Mouse (Mus musculus) urinary bladder, postnatal 4 days (tissue): ENCODE data around the gene Csmd2.
A peak's percentile ranks its signal among the peaks of the same experiment; 100 is the strongest.

ENCODE experiments used
- DNase-seq, 2 experiments: peaks; one replicate each; pipeline ENCODE4 v3.0.0; 2021 to 2022; ENCODE audit warnings: low spot score in 2 of 2

Gene Csmd2

DNA sequence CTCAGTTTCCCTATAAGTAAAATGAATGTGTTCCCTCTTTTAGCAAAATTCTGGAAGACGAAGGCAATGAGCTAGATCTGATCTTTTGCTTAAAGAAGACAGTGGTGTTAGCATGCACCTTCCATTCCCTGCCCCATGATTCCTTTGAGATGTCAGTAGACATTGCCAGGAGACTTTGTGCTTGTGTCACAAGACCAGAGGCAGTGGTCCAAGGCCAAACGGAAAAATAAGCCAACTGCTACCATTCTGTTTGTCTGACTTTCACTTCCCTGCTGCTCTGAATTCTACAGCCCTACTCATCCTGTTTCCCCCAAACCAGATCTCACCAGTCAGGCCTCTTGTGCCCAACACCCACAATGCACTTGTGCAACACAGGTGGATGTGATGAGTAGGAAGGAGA, 427.1 kb downstream of the Csmd2 start:
- DNase-seq = no peak

DNA sequence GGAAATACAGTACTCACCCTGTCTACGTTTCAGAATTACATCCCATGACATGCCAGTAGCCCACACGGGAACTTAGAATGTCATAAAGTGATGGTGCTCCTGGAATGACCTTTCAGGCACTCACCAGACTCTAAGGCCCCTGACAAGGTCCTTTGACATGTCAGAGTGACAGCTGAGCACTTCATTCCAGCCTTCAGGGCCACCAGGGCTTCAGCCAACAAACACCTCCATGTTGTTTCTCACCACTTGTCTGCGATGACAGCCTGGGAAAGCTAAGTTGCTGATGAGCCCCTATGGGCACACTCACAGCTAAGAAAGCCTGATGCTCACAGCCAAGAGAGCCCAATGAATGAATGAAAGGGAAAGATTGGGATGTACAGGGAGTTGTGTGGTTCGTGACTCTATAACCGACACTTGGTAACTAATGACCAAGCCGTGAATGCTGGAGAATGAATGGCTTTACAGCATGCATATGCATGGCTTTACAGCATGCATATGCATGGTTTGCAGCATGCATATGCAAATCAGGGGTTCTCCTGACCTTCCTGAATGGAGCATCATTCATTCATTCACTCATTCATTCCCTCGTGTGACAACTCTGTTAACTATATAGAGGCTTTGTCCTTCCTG, 432.4 kb downstream of the Csmd2 start:
- DNase-seq = no peak

DNA sequence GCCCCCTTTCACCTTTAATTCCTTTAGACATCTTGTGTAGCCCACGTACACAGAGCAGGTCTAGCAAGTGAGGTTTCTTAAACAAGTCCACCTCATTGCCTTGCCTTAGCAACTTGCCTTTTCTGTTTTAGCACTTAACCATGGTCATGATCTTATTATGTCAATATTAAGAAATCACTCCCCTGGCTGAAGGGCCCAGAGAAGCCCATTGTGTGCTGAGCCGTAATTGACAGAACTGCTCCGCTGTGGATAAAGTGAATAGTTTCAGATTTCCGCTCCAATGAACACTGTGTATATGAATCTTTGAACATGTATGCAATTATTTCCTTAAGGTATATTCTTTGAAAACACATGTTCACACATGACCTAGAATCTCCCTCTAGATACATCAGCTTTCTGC, 434.8 kb downstream of the Csmd2 start:
- DNase-seq = no peak

DNA sequence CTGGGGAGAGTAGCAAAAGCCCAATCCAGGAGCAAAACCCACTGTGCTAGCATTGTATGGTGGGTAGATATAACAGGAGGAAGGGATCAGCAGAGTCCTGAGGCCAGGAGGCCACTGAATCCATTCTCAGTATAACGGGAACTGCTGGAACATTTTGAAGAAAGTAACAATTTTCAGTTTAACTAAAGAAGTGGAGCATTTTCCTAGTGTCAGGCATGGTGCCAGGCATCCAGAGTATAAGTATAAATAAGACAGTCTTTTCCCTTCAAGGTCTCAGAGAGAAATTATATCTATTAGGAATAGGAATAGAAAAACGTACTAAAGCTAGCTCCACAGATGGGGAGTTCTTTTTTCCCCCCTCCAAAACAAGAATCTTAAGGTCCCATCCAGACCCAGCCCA, 437.7 kb downstream of the Csmd2 start:
- DNase-seq = no peak

DNA sequence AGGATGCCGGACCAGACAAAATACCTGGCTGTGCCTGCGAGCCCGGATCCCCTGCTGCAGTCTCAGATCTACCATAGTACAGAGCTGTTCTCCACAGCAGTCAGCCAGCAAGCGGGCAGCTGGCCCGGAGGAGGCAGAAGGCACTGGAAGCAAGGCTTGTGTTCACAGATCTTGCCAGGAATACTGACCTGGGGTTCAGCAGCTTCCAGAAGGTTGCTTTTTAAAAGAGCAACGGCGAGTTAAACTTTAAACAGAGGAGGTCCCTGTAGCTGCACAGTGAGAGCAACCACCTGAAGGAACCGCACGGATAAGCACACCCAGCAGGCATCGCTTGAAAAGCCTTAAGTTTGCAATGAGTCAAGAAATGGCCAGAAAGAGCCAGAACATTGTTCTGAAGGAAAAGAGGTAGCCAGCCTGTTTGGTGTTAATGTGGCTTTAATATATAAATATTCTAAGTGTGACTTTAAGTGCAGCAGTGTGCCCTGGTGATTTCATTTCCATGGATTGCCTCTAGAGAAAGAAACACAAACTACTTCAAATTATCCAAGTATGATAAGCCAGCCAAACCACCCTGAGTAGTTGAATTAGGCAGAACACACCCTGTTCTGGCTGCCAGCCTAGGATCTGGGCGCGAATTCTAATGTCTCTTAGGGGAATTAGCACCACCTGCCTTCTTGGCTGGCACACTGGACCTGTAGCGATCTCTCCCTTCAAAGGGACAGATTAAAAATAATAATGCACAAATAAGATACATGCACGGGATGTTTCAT, 439.8 kb downstream of the Csmd2 start:
- DNase-seq = no peak

DNA sequence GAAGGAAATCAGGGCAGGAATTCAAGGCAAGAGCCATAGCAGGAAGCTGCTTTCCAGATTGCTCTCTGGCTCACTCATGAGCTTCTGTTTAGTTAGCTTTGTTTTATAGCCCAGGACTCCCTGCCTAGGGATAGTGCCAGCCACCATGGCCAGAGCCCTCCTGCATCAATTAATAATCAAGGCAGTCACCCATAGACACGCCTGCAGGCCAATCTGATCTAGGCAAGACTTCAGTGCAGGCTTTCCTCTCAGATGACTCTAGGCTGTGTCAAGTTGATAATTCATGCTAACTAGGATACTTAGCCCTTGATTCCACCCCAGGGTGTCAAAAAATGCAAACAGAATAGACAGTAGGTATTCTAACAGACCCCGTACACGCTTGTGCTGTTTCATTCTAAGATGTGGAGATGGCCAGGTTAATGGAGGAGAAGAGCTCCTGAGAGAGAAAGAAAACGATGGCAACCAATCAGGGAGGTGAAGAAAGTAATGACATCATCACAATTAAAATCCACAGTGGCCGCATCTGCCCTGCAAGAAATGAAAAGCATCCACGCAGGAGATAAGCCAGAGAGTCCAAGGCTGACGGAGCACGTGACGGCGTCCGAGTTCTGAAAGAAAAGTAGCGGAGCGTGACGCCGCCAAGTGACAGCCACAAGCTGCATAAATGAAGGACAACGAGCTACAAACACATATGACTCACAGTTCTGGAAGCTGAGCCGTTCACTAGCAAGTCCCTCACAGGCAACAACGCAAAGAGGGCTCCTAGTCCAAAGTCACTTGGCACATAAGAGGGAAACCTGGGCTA, 440.8 kb downstream of the Csmd2 start:
- no peak for DNase-seq

DNA sequence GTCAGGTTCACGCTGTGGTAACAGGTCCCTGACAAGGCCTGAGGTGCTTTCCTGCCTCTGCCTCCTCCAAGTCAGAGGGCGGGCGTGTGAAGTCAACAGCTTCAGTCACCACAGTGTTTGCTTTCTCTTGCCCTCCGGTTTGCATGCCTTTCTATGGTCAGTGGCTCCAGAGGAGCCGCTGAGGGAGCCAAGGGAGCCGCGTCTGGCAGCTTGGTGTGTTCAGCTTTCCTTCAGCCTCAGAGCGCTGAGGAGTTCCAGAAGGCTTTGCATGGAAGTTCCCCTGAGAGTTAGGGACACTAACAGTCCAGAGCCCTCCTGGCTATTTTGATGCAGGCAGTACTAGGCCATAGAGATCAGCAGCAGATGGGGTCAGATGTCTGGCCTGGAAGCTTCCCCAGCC, 441.9 kb downstream of the Csmd2 start:
- DNase-seq = no peak

DNA sequence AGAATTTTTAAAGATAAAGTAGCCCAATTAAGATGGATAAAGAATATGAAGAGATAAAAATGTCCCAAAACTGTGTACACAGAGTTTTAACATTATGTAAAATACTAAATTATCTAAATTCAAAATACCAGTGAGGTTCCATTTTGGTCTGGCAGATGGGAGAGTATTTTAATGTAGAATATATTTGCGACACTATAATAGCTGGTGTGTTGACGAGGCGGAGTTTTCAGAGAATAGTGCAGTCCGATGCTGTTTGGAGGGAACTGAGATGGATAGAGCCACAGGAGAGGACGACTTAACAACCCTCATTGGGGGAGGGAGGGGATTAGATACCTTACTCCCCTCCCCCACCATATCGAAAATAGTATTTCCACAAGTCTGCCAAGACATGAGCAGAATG, 452.9 kb downstream of the Csmd2 start:
- no peak for DNase-seq

DNA sequence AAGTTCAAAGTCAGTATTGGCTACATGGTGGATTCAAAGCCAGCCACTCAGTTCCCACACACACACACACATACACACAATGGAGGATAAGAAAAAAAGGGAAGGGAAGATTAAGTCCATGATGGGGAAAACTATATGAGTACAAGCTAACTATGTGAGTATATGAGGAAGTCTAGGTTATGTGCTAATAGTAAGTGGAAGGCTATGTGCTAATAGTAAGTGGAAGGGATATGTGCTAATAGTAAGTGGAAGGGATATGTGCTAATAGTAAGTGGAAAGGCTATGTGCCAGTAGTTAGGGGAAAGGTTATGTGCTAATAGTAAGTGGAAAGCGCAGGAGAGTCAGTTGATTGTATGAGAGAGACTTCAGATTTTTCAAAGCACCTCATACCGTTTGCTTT, 453.6 kb downstream of the Csmd2 start:
- DNase-seq = no peak

DNA sequence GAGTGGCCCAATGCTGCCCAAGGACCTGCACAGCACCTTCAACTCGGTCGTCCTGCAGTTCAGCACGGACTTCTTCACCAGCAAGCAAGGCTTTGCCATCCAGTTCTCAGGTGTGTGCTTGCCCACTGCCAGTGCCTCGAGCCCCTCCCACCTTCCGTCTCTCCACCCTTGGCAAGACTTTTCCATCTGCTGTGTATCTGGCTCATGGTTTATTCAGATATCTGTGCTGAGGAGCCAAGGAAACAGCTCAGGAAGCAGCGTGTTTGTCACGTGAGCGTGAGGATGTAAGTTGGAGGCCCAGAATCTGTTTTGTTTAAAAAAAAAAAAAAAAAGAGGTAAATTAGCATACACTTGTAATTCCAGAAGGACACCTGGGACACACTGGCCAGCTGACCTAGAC, 455.1 kb downstream of the Csmd2 start:
- DNase-seq = no peak

DNA sequence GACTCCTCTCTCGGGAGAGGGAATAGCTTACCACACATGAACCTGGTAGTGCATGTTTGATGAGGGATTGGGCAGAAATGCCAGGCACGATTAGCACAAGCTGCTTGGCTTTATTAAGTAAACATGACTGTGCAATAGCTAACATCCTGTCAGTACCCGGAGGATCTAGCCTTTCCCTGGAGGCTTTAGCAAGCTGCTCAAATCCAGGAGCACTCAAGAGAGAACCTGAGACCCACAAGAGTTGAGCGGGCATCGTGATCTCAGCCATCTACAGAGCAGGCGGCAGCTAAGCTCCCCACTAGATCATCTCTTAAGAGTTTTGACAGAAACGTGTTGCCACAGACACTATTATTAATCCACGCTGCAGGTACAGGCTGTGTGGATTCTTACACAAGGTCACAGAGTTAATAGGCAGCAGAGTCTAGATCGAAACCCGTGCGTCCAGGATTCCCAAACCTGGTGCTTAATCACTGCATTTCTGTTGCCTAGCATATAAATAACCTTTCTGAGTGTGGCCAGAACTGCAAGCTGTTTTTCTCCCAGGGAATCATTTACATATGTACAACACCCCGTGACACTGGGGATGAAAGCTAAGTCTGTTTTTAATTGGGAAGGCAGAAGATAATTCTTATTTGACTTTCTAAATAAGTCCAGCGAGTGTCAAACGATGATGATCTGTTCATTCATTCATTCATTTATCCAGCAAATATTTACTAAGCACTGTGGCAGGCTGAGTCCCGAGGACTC, 458.0 kb downstream of the Csmd2 start:
- DNase-seq = no peak

DNA sequence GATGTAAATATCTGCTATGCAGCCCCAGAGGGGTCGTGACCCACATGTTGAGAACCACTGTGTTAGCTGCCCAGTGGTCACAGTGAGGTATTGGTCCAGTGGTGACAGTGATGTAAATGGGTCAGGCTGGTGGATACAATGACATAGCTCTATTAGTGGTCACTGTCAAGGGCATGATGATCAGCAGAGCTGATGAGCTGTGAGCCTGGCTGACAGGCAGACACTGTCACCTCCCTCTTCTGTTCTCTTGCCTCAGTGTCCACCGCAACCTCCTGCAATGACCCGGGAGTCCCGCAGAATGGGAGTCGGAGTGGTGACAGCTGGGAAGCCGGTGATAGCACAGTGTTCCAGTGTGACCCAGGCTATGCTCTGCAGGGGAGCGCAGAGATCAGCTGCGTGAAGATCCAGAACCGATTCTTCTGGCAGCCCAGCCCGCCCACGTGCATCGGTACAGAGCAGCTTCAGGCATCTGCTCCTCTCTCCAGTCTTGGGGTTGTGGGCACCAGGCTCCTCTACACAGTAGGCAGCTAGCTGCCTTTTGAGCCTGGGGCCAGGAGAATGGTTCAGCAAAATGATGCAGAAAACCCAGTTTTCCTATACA, 461.3 kb downstream of the Csmd2 start:
- no peak for DNase-seq

DNA sequence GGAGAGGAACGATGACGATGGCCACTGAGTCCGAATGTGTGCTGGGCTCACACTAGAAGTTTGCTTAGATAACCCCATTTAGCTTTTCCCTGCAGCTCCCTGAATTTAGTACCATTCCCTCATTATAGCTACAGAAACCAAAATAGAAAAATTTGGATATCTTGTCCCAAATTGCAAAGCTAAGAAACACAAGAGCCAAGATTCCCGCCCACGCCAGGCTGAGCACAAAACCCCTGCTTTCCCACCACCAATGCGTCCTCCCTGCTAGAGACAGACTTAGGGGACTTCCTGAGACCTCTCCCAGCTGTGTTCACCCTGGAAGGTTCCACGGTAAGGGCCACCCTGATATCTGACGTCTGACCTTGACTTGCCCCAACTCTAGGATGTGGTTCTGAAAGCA, 462.5 kb downstream of the Csmd2 start:
- no peak for DNase-seq

DNA sequence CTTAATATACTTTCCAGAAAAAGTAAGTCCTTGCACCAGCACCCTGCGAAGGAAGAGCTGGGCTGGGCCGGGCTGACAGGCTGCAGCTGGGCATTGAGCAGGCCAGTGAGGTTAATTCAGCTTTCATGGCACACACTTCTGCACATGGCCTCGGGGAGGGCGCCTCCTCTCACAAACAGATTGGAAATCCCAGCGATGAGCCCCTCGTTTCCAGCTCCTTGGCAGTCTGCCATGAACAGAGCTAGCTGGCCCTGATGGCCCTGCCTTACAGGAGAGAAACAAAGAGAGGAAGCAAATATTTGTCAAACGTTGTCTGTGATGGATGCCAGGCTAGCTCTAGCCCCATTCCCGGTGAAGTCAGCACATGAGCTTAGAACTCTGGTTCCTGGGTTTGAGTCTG, 463.3 kb downstream of the Csmd2 start:
- peak in 1 of 2 experiments; percentile 33 for DNase-seq

DNA sequence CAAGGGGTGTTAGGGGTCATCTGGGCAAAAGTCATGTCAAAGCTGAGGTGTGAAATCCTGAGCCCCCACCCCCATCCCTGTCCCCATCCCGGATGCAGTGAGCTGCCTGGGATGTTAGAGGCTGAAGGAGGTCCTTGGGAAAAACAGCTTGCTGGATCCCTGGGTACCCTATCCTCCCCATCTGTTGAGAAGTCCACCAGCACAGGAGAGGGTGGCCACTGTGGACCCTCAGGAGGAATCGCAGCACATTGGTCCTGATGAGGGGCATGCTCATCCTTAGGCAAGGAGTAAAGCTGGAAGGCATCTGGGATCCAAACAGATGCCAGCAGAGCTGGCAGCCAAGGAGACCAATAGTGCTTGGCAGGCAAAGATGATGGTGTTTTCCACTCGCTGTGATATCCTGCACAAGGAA, 463.7 kb downstream of the Csmd2 start:
- DNase-seq = no peak

DNA sequence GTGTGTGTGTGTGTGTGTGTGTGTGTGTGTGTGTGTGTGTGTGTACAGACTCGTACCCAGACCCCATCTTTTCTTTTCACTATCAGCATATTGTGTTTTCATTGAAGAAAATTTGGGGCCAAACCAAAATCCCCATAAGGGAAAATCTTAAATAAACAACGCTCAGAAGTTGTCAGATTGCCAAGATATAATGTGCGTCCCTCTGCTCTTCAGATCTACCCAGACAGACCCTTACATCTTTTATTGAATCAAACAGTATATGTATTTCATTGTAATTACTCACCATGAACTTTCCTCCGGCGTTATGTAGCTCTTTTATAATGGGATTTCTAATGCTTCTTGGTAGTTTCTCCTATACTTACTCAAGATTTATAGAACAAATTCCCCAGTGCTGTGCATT, 479.1 kb downstream of the Csmd2 start:
- no peak for DNase-seq

DNA sequence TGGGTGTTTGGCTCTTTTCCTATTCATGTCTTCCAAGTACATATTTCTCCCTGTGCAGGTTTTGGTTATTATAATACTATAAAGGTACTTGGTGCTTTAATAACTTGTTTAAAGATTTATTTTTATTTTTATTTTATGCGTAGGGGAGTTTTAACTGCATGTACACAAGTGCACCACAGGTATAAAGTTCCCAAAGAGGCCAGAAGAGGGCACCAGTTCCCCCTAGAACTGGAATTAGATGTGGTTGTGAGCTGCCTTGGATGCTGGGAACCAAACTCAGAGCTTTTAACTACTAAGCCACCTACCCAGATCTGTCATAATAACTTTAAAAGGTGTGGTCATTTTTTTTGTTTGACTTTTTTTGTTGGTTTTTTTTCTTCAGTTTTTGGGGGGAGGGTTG, 480.4 kb downstream of the Csmd2 start:
- DNase-seq = no peak

DNA sequence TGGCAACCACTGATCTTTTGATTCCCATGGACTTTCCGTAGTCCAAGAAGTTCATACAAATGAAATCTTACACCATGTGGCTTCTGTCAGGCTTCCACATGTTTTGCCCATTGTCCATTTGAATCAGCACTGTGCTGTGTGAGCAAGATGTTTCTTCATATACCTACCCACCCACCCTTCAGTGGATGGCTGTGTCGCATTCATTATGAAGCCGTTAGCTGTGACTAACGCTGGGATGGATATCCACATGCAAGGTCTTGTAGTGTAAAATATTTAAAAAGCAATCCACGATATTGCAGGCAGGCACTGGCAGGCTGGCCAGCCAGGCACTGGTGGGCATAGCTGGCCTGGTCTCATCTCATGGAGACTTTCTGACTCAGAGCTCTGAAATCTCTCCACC, 488.6 kb downstream of the Csmd2 start:
- no peak for DNase-seq

DNA sequence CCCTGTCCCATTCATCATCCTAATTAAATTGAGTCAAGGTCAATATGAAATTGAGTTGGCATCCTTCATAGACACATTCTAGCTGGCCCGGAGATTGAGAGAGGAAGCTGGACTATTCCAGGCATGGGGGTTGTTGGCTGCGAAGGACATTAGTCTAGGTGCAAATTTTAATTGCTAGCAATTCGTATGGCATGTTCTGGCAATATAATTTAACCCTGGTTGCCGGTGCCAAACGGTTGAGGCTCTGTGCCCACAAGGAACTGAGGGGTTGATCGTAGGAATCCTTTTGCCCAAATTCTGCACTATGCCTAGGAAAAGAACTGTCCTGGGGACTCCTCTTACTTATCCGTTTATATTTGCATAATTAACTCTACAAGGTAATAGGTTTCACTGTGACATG, 496.2 kb downstream of the Csmd2 start:
- no peak for DNase-seq

DNA sequence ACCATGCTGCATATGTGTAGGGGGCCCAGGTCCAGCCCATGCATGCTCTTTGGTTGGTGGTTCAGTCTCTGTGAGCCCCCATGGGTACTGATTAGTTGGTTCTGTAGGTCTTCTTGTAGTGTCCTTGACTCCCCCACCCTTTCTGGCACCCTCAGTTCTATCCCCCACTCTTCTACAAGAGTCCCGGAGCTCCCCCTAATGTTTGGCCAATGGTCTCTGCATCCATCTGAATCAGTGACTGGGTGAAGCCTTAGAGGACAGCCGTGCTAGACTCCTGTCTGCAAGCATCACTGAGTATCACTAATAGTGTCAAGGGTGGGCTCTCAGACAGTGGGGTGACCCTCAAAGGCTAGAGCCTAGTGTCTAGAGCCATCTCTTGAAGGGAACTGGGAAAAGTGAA, 497.0 kb downstream of the Csmd2 start:
- DNase-seq = no peak

DNA sequence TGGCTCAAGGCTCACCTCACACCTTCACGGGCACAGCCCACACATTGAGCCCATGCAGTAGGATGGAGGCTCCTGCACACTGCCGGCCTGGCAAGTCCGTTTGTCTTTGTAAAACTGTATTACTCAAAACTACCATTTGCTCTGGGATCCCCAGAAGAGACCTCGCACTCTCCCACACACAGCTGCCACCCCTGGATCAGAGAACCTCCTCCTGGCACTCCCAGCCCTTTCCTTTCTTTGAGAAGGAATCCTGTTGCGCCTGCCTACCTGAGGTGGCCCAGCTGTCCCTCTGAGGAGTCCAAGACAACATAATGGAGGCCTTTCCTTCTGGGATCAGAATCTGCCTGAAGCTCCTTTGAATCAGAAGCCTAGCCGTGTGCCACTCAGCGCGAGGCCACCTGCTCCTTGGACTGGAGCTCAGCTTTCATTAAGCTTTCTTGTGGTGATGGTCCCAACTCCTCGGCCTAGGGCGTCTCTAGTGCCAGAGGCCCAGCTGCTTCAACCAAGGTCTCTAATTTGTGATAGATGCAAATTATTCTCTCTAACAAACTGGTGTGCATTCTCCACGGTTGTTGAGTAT, 502.0 kb downstream of the Csmd2 start:
- DNase-seq = no peak
